ENCODE assay signal across 8 mouse cellular contexts in the genomic region with DNA sequence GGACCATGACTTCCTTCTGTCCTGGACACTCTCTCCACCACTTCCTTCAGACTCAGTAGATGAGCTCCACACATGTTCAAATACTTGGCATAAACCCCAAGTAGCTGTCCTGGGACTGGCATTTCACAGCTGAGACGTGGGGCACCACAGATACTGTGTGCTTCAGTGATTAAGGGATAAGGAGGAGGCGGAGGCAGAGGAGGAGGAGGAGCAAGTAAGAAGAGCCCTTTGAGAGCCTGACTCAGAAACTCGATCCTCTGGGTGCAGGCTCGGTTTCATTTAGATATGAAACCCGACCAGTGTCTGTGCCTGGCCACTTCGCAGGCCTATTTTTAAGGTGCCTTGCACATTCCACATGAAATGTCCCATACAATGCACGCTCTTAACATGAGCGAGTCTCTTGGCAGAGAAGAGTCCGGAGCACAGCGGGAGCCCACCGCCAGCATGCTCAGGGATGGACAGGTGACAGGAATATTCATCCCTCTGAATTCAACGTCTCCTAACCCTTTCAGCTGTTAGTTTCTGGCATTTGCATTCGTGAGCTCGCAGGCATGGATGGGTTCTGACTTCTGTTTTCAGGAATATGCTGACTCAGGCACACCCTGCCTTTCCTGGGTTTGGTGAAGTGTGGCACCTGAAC.
DNase-seq lines count a peak whose midpoint lies in the region; ATAC-seq lines count a peak whose summit lies in the region.
"Had no signal": no experiment of that assay in that cellular context is flagged by ENCODE, and none has a peak within 500 bp of the region (broad histone marks: within the 10 kb centered on the region; RNA-seq: fewer than 3 reads in every experiment).

No protein-coding gene starts in this region.

- H3K9ac ChIP-seq in kidney, embryonic 14.5 days (ENCODE audit: low read depth, low read length), result no peak overlapping the region
- H3K9ac ChIP-seq in lung, embryonic 15.5 days, result no peak overlapping the region
- no peak overlapping the region for H3K9ac ChIP-seq in liver, embryonic 11.5 days (ENCODE audit: low read depth, low read length)

- H3K27me3 ChIP-seq in kidney, embryonic 14.5 days (ENCODE audit: control insufficient read depth, insufficient read depth, low read length), result no peaks in the 10 kb centered on the region
- no peaks in the 10 kb centered on the region for H3K27me3 ChIP-seq in lung, embryonic 15.5 days
- H3K27me3 ChIP-seq in liver, embryonic 11.5 days (replicated peaks; ENCODE audit: control insufficient read depth, insufficient read depth, low read length), result no peaks in the 10 kb centered on the region

- peaks cover 20% of the 10 kb centered on the region for H3K4me1 ChIP-seq in kidney, embryonic 14.5 days (ENCODE audit: control insufficient read depth, insufficient read depth, low read length)
- H3K4me1 ChIP-seq in lung, embryonic 15.5 days, result peaks cover 23% of the 10 kb centered on the region
- no peaks in the 10 kb centered on the region; the same call in 1 of the 2 replicates for H3K4me1 ChIP-seq in liver, embryonic 11.5 days (replicated peaks; ENCODE audit: control insufficient read depth, insufficient read depth, low read length)

- no peak overlapping the region for H3K4me3 ChIP-seq in kidney, embryonic 14.5 days (ENCODE audit: low read length)
- H3K4me3 ChIP-seq in lung, embryonic 15.5 days, result no peak overlapping the region; the same call in 1 of the 2 replicates
- H3K4me3 ChIP-seq in liver, embryonic 11.5 days (ENCODE audit: low read depth, low read length), result no peak overlapping the region

- H3K27ac ChIP-seq in kidney, embryonic 14.5 days (ENCODE audit: low read depth, low read length), result no peak overlapping the region
- peak overlapping the region; percentile 68 for H3K27ac ChIP-seq in lung, embryonic 15.5 days
- no peak overlapping the region for H3K27ac ChIP-seq in liver, embryonic 11.5 days (ENCODE audit: low read depth, low read length)

- H3K36me3 ChIP-seq in kidney, embryonic 14.5 days (ENCODE audit: control insufficient read depth, insufficient read depth, low read length), result peaks cover 3% of the 10 kb centered on the region; the same call in 1 of the 2 replicates
- H3K36me3 ChIP-seq in lung, embryonic 15.5 days, result 0 out of 2 replicates have a peak, but pooled peaks cover 17% of the 10 kb centered on the region
- no peaks in the 10 kb centered on the region for H3K36me3 ChIP-seq in liver, embryonic 11.5 days (ENCODE audit: control insufficient read depth, insufficient read depth, low read length)

- peak; percentile 85 for ATAC-seq in kidney, embryonic 14.5 days (ENCODE audit: low FRiP score, low TSS enrichment)
- ATAC-seq in lung, embryonic 15.5 days (ENCODE audit: borderline replicate concordance, extremely low read depth, low FRiP score, low TSS enrichment), result peak; percentile 63; the same call in 1 of the 2 replicates
- no peak for ATAC-seq in liver, embryonic 11.5 days (replicated peaks; ENCODE audit: low FRiP score)

- no peak overlapping the region for H3K4me2 ChIP-seq in kidney, embryonic 14.5 days (replicated peaks; ENCODE audit: low read depth, low read length)
- H3K4me2 ChIP-seq in lung, embryonic 15.5 days, result peak overlapping the region; percentile 20
- no peak overlapping the region for H3K4me2 ChIP-seq in liver, embryonic 11.5 days

- H3K9me3 ChIP-seq in kidney, embryonic 14.5 days (ENCODE audit: control insufficient read depth, low read length), result no peaks in the 10 kb centered on the region
- no peaks in the 10 kb centered on the region for H3K9me3 ChIP-seq in lung, embryonic 15.5 days
- H3K9me3 ChIP-seq in liver, embryonic 11.5 days (ENCODE audit: control insufficient read depth, low read length), result no peaks in the 10 kb centered on the region

- WGBS in kidney, embryonic 14.5 days, result 38% methylated on average over 14 of the region's 14 CpGs
- 39% methylated on average over 14 of the region's 14 CpGs for WGBS in lung, embryonic 15.5 days
- WGBS in liver, embryonic 11.5 days, result 61% methylated on average over 14 of the region's 14 CpGs

- DNase-seq in kidney, postnatal 10 days, result no peak
- peak; percentile 79 for DNase-seq in brain, adult 2 months (ENCODE audit: low read depth, low spot score)
- peak; percentile 83 to 85 for DNase-seq in cerebellum, postnatal 10 days
- no peak for DNase-seq in liver, embryonic 11.5 days (ENCODE audit: low spot score)
- DNase-seq in right cerebral cortex, postnatal 25 days, result no peak
- DNase-seq: right cerebral cortex, adult 18-20 months had no signal

Comparison
In these comparisons a context has a peak if more than half of its experiments do, and no peak if none do; other contexts are left out.
1. DNase-seq: peak in brain, adult 2 months (single experiment) and cerebellum, postnatal 10 days (2 of 2); none in kidney, postnatal 10 days (single experiment), liver, embryonic 11.5 days (single experiment) and right cerebral cortex, postnatal 25 days (single experiment).